Mouse (Mus musculus) gastrocnemius, postnatal 25 days (tissue): Measurements from ENCODE around the gene Lyz1. TPM values are rescaled to one million over a fixed set of nuclear protein-coding genes. Genes with fewer than 3 reads are reported as not detected.
"Not testable (repeated sequence)": the region's sequence is repeated elsewhere in the genome, so short reads cannot be mapped to it uniquely, and the experiment has no call there.

ENCODE experiments used
- DNase-seq: peaks from one replicate; pipeline ENCODE4 v3.0.0; 2022
- long read RNA-seq, 2 experiments: library from polyadenylated mRNA; stranded (forward); transcript quantifications; one replicate each; pipeline ENCODE4 v2.0.0; 2021
- total RNA-seq, 2 experiments: library from RNA; stranded (reverse); gene quantifications; 1 replicate in 1 of 2; 2 replicates in 1 of 2; pipeline ENCODE4 v1.2.3; 2021

Gene Lyz1
- 1 to 10 TPM; 5.1 to 6.8 TPM for total RNA-seq
- long read RNA-seq, experiment 1: 0 reads
- long read RNA-seq, experiment 2: 0 reads

DNA sequence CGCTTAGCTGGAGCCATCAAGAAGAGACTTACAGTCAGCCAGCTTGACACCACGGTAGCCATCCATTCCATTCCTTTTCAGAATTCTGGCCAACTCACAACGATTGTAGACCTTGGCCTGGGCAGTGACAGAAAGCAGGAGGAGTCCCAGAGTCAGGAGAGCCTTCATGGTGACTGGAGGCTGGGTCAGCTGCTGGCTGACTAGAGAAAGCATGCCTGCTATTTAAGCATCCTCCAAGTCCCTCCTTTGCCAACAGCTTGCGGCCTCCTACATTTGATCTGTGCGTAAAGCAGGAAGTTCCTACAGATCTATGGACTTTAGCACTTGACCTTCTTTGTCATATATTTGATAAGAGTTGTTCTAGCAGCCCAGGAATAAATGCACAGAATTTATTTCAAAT, at the start of gene Lyz1:
TSS of gene Lyz1 (minus strand) at position 198 of the 400 bp plus-strand sequence.
- no peak for DNase-seq

DNA sequence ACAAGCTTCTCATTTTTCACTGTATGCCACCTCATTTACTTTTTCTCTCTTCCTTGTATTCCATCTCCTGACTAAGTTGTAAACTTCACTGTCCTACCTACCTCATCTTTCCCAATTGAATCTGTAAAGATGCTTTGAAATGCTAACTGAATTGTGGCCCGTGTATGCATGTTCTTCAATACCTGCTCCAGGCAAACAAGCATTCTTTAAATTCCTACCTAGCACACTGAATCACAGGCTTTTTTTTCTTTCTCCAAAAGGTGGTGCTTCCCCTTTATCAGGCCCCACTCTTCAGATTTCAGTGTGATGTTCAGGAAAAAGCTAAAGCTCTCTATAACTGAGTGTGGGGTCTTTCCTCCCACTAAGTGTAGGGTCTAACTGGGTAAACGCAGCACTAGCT, 49.7 kb upstream of the Lyz1 start:
- DNase-seq: no peak

GRCm38 (mm10) chr10:117341029-117341428, 48.4 kb upstream of the Lyz1 start:
- no peak for DNase-seq

- DNase-seq: no peak
Observed at GRCm38 (mm10) chr10:117339241-117339640, 46.6 kb upstream of the Lyz1 start.

DNA sequence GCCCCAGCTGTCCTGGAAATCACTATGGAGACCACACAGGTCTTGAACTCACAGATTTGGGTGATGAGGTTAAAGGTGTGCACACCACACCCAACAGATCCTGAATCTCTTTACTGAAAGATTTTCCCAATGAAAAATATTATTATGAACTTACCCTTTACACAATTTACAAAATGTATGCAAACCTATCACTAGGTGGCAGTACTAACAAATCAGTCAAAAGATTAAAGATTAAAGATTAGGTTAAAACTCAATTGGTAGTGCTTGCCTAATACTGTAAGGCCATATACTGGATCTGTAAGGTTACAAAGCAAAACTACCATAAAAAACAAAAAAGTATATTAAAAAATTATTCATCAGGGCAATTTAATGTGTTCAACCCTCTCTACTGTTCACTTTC, 45.3 kb upstream of the Lyz1 start:
- DNase-seq: no peak

DNA sequence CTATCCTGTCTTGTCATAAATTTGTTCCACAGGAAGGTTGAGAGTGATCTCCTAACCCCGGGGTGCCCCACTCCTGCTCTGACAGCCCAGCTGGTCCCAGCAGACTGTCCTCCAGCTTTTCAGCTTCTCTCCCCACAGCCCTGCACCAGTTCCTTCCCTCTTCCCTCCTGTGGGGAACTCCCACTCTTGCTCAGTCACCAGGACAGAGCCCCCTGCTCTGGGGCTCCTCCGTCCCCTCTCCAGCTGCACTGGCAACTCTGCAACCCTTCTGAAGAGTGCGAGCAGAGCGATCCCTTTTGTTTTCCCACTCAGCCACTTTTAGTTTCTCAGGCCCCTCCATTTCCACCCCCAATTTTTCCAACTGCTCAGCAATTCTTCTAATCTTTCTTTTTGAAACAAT, 43.0 kb upstream of the Lyz1 start:
- no peak for DNase-seq

GRCm38 (mm10) chr10:117330521-117330920, 37.9 kb upstream of the Lyz1 start:
- DNase-seq: no peak

DNA sequence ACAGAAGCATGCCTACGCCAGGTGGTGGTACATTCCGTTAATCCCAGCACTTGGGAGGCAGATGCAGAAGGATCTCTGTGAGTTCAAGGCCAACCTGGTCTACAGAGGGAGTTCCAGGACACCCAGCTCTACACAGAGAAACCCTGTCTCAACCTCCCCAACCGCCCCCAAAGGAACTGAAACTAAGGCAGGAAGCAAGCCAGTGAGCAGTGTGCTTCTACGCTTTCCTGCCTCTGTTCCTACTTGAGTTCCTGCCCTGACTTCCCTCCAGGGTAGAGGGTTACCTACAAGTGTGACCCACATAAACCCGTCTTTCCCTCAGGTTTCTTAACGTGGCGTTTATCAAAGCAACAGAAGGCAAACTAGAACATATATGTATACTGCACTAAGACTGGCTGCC, 31.1 kb upstream of the Lyz1 start:
- DNase-seq: no peak

DNA sequence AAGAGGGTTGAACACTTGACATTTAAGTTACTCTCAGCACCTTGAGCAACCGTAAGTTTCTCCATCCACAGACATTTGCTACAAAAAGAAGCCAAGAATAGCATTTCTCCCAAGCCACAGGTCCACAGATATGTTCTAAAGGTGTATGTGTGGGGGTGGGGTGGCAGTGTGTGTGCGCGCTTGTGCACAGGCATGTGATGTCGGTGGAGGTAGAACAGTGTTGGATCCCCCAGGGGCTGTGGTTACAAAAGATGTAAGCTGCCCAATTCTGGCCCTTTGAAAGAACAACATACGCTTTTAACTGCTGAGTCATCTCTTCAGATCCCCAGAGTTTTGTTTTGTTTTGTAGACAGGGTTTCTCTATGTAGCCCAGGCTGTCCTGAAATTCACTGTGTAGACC, 30.0 kb upstream of the Lyz1 start:
- no peak for DNase-seq

GRCm38 (mm10) chr10:117320571-117320981, 27.9 kb upstream of the Lyz1 start:
- no peak for DNase-seq

DNA sequence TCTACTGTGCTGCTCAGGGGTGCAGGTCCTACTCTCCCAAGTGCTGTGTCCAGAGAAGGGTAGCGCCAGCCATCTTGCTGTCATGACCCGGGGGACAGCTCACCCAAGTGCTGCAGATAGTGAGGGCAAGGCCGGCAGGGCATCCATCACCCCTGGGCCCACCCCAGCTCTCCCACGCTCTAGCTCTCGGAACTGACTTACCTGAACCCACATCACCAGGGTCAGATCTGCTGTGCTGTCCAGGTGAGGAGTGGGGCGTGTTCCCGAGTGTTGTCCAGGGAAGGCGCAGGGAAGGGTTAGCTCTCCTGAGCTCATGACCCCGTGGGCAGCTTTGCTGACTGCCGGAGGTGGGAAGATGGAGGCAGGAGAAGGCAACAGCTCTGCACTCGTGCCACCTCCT, 23.7 kb upstream of the Lyz1 start:
- no peak for DNase-seq

DNA sequence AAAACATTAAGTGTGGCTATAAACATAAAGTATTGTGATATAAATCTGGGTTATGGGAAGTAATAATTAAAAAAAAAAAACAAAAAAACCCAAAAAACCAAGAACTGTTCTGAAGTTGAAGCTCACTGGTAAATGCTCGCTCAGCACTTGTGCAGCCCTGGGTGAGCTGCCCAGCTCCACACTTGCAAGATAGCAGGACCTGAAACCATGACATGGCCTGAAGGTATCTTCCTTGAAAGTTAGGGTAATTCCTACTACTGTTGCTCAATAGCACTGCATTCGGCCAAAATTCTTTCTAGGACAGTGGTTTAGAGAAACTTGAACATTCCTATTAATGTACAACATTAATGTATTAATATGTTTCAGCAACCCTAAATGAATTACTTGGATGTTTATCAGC, 20.5 kb upstream of the Lyz1 start:
- no peak for DNase-seq

GRCm38 (mm10) chr10:117312168-117312567, 19.5 kb upstream of the Lyz1 start:
- no peak for DNase-seq

DNA sequence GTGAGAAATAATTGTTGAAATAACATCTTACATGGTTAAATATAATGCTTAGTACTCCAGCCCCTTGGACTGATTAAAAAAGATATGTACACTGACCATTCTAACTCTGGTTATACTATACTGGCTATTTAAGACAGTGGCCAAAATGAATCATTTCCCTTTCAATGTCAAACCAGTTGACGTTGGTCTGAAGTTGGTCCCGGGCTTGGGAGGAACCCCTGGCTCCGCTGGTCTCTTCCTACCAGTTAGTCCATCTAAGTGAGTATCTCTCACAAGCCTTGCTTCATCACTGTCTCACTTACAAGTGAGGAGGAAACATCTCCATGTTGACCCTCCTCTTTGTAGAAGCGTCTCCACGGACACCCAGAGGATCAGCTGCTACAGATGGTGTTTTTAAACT, 11.7 kb upstream of the Lyz1 start:
- no peak for DNase-seq

- DNase-seq: no peak
Observed at GRCm38 (mm10) chr10:117301688-117302087, 9.0 kb upstream of the Lyz1 start.

DNA sequence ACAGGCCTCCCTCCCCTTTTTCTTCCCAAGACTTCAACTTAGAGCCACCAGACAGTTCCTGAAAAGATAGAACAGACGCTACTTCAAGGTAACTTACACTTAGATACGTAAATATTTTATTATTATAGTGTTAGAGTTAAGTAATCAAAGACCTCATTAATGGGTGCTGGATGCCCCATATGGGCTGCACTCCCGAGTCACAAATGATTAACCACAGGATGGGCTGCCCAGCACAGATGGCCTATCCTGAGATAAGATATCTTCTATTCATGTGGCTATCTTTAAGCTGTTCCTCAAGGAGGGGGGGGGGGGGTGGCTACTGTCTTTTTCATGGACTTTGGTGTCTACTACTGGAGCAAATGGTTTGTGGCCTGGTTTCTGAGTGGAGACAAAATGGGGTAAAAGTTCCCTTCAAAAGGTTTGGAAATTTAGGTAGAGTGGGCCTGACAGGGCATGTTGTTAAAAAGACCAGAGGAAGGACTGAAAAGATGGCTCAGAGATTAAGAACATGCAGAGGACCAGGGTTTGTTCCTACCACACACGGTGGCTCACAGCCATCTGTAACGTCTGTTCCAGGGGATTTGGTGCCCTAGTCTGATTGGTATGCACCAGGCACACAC, 7.3 kb upstream of the Lyz1 start:
- DNase-seq: no peak

- no peak for DNase-seq
Observed at GRCm38 (mm10) chr10:117299106-117299505, 6.4 kb upstream of the Lyz1 start.

DNA sequence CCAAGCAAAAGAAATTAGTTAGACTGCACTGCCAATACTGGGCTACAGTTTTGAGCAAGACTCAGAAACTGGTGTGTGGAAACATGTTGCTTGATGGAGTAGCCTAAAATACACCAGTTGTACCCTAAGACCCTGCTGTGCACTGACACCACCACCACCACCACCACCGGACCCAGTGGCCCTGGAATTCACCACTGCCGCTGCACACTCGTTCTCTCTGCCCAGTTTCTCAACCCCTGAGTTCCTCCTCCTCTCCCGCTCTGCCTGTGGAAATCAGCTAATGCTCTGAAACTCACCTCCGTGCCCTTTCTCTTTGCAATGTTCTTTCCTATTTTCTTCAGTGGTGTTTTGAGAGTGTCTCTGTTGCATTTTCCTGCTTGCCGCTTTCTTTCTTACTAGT, 5.7 kb upstream of the Lyz1 start:
- no peak for DNase-seq

- not testable (repeated sequence) for DNase-seq
Observed at GRCm38 (mm10) chr10:117290936-117291335, 1.7 kb downstream of the Lyz1 start.

DNA sequence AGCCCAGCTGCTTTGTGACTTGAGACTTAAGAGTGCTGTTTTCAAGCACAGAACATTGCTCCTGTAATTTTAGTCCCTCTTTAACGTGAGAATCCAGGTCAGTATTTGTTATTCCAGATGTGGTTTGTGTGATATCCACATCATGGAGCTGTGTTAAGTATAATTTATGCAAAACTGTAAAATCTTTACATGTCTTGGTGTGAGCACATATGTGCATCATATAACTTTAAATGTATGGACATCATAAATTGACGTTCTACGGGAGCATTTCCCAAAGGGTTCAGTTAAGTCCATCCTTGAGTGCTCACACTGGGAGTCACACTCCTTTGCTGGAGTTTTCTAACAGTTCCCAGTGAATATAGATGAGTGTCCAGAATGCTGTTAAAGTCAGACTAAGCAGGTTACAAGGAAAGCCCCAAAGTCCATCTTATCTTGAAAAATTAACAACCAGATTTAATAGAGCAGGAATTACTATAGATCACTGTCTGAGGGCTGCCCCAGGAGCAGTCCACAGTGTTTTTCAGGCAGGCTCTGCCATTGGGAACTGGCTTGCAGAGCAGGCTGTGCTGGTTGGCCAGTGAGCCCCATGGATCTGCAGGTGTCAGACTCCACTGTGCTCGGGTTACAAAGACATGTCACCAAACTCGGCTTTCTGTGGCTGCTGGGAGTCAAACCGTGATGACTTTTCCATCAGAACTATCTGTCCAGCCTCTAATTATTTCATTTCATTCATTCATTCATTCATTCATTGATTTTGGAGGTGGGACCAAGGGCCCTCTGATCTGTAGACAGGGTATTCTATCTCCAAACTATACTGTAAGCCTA, 2.4 kb downstream of the Lyz1 start:
- no peak for DNase-seq

DNA sequence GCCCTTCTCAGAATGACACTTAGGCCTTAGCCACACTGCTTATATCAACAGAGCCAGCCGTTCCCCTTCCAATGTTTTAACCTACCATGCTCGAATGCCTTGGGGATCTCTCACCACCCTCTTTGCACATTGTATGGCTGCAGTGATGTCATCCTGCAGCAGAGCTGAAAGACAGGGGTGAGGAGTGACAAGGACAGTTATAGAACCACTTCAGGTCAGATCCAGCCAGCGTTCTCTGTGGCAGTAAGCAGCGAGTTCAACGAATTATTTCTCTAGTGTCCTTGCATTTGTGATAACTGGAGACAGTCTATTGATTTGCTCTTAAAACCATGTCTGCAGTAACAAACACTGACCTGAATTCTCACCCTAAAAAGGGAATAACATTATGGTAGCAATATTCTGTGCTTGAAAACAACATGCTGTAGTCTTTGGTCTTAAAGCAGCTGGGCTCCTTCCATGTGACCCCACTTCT, 3.6 kb downstream of the Lyz1 start:
- DNase-seq: not testable (repeated sequence)

DNA sequence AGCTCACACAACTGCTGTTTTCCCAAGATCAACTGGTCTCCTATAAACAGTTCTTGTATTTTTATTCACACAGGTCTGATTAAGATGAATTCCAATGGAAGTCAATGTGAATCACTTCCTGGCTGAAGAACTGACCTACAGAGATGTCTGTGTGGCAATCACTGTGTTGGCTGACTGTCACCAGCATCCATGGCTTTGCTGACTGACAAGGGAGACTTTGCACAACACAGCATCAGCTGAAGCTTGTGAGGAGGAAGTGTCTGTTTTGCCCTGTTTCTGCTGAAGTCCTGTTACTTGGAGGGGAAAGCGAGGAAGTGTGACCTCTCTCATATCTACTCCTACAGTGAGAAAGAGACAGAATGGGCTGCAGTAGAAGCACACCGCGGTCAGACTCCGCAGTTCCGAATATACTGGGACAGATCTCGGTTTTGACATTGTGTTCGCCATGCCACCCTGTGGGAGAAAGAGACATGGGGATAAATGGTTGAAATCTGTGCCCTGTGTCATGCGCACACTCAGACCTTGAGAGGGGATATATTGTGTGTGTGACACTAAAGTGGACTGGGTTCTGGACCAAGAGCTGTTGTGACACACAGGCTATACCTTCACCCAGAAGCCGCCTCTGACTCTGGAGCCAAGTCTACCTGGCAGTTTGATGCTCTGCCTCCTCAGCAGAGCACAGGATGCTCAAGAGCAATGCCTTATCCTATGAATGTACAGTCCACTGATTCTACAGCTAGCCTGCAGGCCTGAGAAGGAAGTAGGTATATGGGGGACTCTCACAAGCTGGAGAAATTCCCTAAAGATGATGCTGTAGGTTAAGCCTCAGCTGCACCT, 4.3 kb downstream of the Lyz1 start:
- DNase-seq: no peak
